Mouse (Mus musculus) heart, adult 8-10 months (tissue): ENCODE measurements around the gene Rasa4. TPM values are rescaled to one million over a fixed set of nuclear protein-coding genes. Genes with fewer than 3 reads are reported as not detected.
"Not testable (repeated sequence)": the region's sequence is repeated elsewhere in the genome, so short reads cannot be mapped to it uniquely, and the experiment has no call there.

Experiments
- DNase-seq: peaks from one replicate; pipeline ENCODE4 v3.0.0; 2022; ENCODE audit warnings: low spot score
- total RNA-seq, 4 experiments: library from RNA; stranded (reverse); gene quantifications; 2 replicates each; pipeline ENCODE4 v1.2.4; 2022

Gene Rasa4
- total RNA-seq, 4 experiments from 2014 or later, result 6.6 to 7.6 (median 6.9) TPM

DNA sequence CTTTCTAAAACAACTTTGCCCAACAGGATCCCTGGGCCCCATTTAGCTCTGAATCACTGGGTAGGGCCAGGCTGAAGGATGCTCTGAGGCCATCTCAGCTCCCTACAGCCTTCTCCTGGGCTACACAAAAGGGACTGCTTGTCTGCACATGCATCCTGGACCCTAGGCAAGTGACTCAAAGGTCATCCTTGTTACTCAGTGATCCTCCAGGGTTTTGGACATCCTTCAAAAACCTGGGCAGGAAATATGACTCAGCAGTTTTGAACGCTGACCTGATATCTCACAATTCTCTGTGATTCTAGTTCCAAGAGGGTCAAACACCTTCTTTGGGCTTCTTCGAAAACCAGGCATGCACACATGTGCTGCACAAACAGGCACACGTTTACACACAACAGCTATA, 25.3 kb downstream of the Rasa4 start:
- DNase-seq, result no peak

DNA sequence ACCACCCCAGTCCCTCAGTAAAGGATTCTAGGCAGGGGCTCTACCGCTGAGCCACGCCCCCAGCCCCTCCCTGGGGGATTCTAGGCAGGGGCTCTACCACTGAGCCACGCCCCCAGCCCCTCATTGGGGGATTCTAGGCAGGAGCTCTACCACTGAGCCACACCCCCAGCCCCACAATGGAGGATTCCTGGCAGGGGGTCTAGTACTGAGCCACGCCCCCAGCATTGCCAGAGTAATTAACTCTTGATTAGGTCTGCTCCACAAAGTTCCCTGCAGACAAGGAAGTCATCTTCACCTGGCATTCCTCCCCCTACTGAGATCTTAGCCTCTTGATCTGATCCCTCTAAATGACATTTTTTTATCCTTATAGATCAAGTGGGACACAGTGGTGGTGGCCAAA, 29.8 kb downstream of the Rasa4 start:
- DNase-seq, result not testable (repeated sequence)

DNA sequence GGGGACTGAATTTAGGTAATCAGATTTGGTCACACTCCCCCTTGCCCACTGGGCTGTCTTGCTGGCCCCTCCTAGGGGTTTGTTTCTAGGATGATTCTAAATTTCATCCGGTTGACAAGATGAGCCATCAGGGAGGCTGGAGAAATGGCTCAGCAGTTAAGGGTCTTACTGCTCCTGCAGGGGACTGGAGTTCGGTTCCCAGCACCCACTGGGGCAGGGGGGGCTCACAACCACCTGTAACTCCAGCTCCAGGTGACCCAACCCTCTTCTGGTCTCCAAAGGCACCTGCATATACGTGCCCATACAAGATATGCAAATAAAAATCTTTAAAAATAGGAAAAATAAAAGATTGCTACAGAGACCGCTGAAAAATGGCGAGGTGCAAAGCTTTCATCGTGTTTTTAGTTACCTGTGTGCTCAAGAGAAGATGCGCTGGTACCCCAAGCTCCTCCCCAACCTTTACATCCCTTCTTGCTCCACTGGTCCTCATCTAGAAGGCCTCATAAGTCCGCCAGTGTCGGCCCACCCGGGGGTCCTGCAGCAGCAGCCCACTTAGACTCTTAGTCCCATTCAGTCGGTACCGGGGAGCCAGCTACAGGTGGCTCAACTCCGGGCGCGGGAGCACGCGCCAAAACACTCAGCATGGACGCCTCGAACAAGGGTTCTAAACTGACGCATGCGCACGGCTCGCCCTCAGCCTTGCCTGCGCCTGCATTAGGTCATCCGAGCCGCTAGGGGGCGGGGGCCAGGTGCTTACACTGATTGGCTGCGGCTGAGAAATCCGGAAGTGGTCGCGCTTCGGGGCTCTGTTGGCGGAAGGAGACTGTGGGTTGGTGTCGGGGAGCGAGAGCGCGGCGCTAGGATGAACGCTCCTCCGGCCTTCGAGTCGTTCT, 32.4 kb downstream of the Rasa4 start, which contains the start of gene Polr2j:
Polr2j (plus strand) TSS at position 741 of the 893 bp plus-strand sequence.
- DNase-seq, result peak; percentile 97

DNA sequence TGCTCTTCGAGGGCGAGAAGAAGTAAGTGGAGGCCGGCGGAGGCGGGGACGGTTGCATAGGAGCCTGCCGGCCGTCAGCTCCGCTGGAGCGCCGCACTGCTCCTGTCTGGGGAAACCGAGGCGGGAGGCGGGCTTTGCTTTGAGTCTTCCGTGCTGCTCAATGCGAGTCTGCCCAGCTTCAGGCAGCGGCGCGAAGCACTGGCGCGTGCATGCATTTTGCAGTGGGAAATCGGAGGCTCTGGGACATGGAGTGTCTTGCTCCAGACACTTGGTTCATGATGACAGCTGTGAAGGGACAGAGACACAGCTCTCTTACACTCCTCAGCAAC, 33.0 kb downstream of the Rasa4 start:
- no peak for DNase-seq

DNA sequence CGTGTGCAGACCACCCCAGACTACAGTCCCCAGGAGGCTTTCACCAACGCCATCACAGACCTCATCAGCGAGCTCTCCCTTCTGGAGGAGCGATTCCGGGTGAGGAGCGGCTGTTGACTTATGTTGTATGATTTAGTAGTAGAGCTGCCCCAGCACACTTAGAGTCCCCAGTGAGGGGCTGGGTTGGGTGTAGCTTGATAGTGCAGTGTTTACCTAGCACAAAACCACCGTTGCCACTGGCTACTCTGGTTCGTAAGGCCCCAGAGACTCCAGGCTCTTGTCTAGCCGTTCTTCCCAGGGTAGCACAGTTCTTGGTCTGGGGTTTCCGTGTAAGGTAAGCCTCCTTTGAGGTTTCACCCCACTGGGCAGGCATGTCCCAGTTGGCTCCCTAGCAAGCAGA, 38.4 kb downstream of the Rasa4 start:
- DNase-seq, result no peak

DNA sequence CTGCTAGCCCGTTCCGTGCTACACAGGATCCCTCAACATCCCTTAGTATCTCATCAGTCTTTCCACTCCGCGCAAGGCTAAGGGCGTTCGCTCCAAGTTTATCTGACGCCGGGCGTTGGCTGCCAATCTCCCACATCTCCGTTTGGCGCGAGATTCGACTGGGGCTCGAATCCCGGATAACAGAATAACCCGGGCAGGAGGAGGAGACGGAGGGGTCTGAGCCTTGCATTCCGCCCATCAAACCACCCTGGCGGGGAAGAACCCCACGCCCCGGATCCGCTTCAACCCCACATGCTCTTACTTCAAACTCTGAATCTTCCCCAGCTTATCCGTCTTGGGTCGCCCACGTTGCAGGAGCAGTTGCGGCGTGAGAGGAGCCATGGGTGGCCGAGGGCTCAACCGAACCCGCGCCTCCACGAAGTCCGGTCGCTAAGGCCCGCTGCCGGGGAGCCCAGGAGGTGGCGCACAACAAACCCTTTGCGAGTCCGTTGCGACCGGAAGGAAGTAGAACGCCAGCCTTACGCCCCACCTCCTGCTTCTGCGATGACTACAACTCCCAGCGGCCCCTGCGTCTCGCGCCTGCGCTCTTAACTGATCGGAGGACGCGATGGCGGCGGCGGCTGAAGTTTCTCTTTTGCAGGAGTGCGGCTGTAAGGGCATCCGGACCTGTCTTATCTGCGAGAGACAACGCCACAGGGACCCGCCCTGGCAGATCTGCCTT, 52.0 kb downstream of the Rasa4 start, which contains the start of the genes Lrwd1 and Alkbh4:
Lrwd1 (minus strand) TSS at position 504 of the 721 bp plus-strand sequence.
Alkbh4 (plus strand) TSS at position 576 of the 721 bp plus-strand sequence.
- peak; percentile 96 for DNase-seq

DNA sequence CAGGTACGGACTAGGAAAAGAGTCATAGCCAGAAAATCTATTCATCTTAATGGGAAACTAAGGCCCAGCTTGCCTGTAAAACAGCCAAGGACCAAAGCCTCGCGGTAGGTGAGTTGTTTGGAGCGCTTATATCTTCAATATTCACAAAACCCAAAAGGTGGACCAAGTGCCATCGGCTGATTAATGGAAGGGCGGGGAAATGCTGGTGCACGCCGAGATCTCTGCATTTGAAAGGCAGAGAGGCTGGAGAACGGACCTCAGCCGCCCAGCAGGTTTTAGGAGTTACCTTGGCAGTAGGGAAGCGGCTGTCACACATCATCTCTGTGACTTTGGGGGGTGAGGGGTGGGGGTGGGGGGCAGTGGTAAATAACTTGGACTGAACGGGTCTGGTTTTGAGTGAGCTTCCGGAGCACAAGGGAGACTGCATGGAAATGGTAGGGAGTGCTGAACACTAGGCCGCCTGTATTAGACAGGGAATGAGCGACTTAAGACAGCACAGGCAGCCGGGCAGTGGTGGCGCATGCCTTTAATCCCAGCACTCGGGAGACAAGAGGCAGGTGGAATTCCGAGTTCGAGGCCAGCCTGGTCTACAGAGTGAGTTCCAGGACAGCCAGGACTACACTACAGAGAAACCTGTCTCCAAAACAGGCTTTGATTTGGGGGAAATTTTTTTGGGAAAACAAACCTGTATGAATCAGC, 52.7 kb downstream of the Rasa4 start:
- no peak for DNase-seq

DNA sequence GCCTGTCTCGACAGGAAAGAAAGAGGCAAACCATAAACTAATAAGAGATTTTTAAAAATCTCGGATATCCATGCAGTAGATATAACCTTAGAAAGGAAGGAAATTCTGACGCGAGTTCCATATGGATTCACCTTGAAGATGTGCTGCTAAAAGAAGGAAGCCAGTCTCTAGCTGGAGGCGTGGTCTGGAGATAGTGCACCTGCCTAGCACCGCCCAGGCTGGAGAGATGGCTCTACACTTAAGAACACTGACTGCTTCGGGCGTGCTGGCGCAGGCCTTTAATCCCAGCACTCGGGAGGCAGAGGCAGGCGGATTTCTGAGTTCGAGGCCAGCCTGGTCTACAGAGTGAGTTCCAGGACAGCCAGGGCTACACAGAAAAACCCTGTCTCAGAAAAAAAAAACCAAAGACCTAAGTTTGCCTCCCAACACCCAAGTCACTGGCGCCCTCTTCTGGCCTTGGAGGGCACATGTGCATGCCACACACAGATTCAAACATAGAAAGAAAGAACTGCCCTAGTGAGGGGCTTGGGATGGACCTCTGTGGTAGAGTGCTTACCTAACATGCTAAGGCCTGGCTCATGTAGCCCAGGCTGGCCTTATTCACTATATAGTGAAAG, 54.0 kb downstream of the Rasa4 start:
- DNase-seq, result no peak

DNA sequence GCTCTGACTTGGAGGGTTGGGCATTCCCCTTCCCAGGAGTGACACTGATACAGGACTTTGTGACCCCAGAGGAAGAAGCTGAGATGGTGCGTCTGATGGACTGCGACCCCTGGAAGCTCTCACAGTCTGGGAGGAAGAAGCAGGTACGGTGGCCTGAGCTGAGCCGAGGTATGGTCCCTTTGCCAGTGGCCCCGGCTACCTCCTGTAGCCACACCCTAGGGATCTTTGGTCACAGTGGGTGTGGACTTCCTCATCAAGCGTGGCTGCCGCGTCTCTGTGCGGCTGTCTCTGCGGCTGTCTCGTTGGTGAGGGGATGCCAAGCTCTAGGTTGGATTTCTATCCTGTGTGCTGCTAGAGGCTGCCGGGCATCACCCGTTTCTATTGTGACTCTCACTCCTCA, 55.7 kb downstream of the Rasa4 start:
- no peak for DNase-seq

DNA sequence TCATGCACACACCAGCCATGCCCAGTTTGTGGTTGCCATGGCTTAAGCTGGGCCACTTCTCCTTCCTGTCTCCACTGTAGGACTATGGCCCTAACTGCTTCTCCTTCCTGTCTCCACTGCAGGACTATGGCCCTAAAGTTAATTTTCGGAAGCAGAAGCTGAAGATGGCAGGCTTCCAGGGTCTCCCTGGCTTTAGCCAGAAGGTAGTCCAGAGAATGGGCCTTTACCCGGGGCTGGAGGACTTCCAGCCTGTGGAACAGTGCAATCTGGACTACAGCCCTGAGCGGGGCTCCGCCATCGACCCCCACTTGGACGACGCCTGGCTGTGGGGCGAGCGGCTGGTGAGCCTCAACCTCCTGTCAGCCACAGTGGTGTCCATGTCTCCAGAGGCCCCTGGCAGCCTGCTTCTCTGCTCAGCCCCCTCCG, 56.4 kb downstream of the Rasa4 start:
- DNase-seq, result no peak

DNA sequence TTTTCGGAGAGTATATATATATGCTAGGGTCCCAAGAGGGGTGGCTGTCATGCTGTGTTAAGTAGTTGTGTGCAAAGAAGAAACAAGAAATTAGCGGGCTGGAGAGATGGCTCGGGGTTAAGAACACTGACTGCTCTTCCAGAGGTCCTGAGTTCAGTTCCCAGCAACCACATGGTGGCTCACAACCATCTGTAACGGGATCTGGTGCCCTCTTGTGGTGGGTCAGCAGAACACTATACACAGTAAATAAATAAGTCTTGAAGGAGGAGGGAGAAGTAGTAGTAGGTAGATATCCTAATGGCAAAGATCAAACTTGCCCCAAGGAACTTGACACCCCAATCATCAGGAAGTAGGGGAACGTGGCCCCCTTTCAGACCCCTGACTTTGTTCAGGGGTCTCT, 59.0 kb downstream of the Rasa4 start:
- no peak for DNase-seq

DNA sequence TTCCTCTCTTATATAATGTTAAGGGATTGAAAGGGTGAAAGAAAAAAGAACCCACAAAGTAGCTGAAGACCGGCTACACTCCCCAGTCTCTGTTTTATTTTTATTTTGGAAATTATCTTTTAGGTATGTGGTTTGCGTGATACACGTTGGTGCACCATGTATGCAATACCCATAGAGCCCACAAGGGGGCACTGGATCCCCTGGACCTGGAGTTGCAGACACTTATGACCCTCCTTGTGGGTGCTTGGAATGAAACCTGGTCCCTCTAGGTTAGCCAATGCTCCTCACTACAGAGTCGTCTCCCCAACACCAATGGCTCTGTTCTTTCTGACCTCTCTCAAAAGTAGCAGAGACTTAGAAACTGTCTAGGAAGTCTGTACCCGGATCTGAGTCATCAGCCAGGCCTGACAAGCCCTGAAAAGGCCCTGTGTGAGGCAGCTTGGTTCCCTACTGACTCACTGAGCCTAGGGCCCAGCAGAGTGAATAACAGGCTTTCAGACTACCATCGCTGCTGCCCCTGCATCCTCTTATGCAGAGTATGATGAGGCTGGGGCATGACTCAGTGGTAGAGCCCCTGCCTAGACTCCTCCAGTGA, 59.5 kb downstream of the Rasa4 start:
- no peak for DNase-seq

DNA sequence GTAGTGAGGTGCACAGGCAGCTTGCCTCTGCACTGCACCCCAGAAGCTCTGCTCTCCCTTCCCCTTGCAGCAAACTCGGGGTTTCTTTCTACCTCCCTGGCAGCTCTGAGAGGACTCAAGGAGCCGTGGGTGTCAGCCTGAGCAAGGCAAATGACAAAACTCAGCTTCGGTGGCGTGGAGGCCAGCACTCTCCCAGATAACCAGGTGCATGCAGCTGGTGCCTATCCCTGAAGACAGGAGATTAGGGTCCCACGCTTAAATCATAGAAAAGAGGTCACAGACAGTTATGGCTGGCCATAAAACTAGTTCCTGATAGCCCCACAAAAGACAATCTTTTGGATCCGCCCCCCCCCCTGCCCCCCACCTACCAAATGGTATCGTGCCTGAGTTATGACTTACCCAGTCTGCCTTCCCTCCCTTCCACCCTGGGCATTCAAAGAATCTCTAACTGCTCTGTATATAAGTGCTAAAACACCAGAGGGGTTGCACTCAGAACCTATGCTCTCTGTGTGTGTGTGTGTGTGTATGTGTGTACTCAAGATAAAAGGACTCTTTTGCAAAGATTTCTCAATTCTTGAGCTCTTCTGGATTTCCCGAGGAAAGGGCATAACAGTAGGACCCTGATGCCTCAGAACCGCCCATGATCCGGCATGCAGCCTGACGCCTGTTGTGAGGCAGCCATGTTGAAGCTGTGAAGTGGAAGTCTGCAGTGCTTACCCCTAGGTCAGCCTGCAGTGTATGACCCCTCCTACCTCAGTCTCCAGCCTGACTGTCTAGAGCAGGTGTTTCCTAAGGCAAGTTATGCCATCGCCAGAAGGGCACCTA, 61.1 kb downstream of the Rasa4 start:
- DNase-seq, result no peak

DNA sequence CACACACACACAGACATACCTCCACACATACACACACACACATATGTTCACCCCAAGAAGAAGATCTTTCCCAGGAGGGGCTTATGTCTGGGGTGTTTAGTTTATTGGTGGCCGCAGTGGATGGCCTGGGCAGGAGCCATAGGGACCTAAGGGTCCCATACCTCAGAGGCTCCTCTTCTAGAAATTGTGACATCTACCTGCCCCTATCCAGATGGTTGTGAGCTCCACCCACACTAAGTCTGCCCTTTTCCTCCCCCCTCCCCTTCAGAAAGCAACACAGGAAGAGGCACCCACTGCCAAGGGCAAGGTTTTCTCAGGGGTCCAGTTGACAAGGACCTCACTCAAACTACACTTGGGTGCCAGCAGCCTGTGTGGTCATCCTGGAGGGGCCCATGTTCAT, 63.2 kb downstream of the Rasa4 start:
- no peak for DNase-seq

DNA sequence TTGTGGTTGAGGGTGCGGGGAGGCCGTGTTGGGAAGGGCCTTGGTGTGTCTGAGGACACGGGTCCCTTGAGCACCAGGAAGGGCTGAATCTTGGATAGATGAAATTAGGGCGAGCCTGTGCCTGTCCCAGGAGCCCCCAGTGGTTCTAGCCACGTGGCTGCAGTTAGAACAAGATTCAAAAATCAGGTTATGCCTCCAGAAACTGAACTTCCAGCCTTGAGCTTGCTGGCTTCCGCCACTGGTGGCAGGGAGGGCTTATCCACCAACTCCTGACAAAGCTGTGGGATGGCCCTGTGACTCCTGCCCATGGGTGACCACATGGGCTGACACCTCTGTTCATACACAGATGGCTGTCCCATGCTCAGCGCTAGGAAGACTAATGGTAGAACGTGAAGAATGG, 64.0 kb downstream of the Rasa4 start:
- no peak for DNase-seq

DNA sequence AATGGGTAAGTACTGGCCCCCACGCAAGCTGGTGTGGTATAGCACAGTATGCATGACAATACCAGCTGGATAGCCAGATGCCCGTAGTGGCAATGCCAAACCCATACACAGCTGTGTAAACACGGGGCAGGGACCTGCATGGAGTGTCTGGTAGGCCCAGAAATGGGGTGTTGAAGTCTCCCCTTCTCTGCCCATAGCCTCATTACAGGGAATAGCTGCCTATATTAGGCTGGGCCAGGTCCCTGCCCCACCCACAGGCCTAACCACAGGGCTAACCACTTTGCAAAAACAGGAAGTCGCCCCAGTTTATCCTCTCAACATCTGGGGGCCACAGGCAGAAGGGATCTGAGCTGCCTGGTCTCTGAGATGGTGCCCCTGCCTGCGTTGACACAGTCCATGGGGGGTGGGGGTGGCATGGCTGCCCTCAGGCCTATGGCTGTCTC, 65.4 kb downstream of the Rasa4 start:
- DNase-seq, result not testable (repeated sequence)

DNA sequence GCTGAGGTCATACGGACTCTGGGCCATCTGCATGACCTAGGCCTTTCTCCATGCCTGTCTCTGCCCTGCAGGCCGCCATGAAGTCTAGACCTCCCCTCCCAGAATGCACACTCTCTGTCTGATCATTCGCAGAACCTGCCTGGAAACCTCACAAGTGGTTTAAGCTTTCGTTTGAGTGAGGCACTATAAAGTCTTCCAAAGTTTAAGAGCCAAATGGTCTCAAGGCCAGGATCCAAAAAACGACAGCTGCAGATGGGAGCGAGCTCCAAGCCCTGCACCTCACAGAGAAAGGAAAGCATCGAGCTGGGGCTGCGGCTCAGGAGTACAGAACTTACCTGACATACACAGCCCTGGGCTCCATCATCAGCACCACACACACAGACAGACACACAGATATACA, 68.6 kb downstream of the Rasa4 start:
- DNase-seq, result peak; percentile 32

DNA sequence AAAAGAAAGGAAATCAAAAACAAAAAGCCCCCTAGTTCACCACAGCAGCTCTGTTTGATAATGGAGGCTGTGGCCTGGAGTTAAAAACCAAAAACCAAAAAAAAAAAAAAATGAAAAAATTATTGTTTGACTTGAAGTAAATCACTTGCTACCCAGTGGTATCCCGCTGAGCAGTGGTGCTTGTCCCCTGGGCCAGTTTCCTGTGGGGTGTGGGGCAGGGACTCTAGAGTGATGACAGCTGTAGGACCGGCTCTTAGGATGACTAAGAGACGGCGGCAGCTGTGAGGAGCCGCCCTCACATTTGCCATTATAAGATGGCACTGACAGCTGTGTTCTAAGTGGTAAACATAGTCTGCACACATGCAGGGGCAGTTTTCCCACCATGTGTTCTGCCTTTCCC, 71.7 kb downstream of the Rasa4 start:
- DNase-seq, result peak; percentile 40

DNA sequence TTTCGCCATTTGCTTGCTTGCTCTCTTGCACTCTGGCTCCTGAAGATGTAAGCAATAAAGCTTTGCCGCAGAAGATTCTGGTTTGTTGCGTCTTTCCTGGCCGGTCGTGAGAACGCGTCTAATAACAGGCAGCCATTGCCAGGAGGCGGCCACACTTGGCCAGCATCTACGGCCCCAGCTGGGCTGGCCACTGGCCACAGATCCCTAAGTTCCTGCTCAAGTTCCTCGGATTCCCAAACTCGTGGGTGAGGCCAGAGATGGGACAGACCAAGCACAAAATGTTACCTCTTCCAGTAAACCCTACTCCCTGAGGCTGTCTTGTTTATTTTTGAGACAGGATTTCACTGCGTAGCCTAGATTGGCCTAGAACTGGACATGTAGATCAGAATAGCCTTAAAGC, 76.4 kb downstream of the Rasa4 start:
- peak; percentile 70 for DNase-seq
